Mouse (Mus musculus) liver, embryonic 14.5 days (tissue): ENCODE data around the gene Ptprt. TPM values are rescaled to one million over a fixed set of nuclear protein-coding genes. Genes with fewer than 3 reads are reported as not detected.

Experiments used
- ATAC-seq: fragments of 200-750 bp; cut with Nextera tagmentation; 2 replicates; pipeline ENCODE4 v1.8.0; 2017; ENCODE audit warnings: moderate number of reproducible peaks, mild to moderate bottlenecking, moderate library complexity; ENCODE audit not compliant: insufficient read depth
- DNase-seq, 3 experiments: peaks; one replicate each; pipeline ENCODE4 v3.0.0-alpha.2; 2012 to 2013; ENCODE audit warnings: low read depth in 3 of 3, low spot score in 3 of 3
- H3K27ac ChIP-seq: fragments of 300-500 bp; sonication (generic); 2 replicates; pipeline ENCODE4 v1.5.1; 2014; ENCODE audit warnings: moderate library complexity, mild to moderate bottlenecking, control low read depth, inconsistent platforms
- H3K27me3 ChIP-seq: fragments of 300-500 bp; sonication (generic); 2 replicates; pipeline ENCODE4 v1.6.1; 2014; ENCODE audit warnings: mild to moderate bottlenecking, low read length, moderate library complexity; ENCODE audit not compliant: control insufficient read depth, insufficient read depth
- H3K36me3 ChIP-seq: fragments of 300-500 bp; sonication (generic); replicated peaks from 2 replicates; pipeline ENCODE4 v1.6.1; 2014; ENCODE audit warnings: low read depth; ENCODE audit not compliant: control insufficient read depth, insufficient read depth
- H3K4me1 ChIP-seq, 2 experiments: fragments of 200-500 bp in 1 of 2; fragments of 300-500 bp in 1 of 2; sonication (generic) in 1 of 2; replicated peaks; 2 replicates each; pipeline ENCODE4 v1.6.1; 2012 to 2014; ENCODE audit warnings: antibody characterized with exemption in 1 of 2, inconsistent platforms in 1 of 2, low read length in 1 of 2; ENCODE audit not compliant: control insufficient read depth in 2 of 2, insufficient read depth in 2 of 2
- H3K4me2 ChIP-seq: fragments of 300-500 bp; sonication (generic); 2 replicates; pipeline ENCODE4 v1.6.1; 2014; ENCODE audit warnings: low read depth, mild to moderate bottlenecking, control low read depth, moderate library complexity
- H3K4me3 ChIP-seq, 2 experiments: fragments of 200-500 bp in 1 of 2; fragments of 300-500 bp in 1 of 2; sonication (generic) in 1 of 2; 2 replicates each; pipeline ENCODE4 v1.5.1; 2012 to 2014; ENCODE audit warnings: low read depth in 2 of 2, low read length in 2 of 2, mild to moderate bottlenecking in 2 of 2, control low read depth in 1 of 2, inconsistent platforms in 1 of 2, moderate library complexity in 1 of 2; ENCODE audit not compliant: insufficient read depth in 1 of 2
- H3K9ac ChIP-seq: fragments of 300-500 bp; sonication (generic); replicated peaks from 2 replicates; pipeline ENCODE4 v1.6.1; 2014; ENCODE audit warnings: mild to moderate bottlenecking, control low read depth, moderate library complexity
- H3K9me3 ChIP-seq: fragments of 300-500 bp; sonication (generic); 2 replicates; pipeline ENCODE4 v1.6.1; 2016; ENCODE audit warnings: low read length, mixed read lengths; ENCODE audit not compliant: control insufficient read depth
- CTCF ChIP-seq: IDR thresholded peaks from 2 replicates; pipeline ENCODE4 v1.5.1; 2016; ENCODE audit warnings: antibody characterized with exemption, low read depth, control low read depth
- EP300 ChIP-seq: IDR thresholded peaks from 2 replicates; pipeline ENCODE4 v1.6.1; 2016; ENCODE audit warnings: antibody characterized with exemption, low read depth
- WGBS: fragments of 180-500 bp; shearing (Covaris S2); extraction: QIAGEN DNeasy Blood & Tissue Kit; methylation state at CpG from one replicate; pipeline ENCODE4 v1.1.7; 2014; ENCODE audit not compliant: insufficient replicate concordance; 5-methylcytosine and 5-hydroxymethylcytosine counted together
- polyA plus RNA-seq, 2 experiments: library from polyadenylated mRNA; depleted of rRNA in 1 of 2; stranded (reverse) in 1 of 2; unstranded in 1 of 2; fragments of >200 nt; fragmentation: Nextera tagmentation in 1 of 2; extraction: Ambion mirVana in 1 of 2; gene quantifications; 2 replicates each; pipeline versions ENCODE4 v1.2.1 to v1.2.3; 2012 to 2014

Gene Ptprt
- polyA plus RNA-seq, 2 experiments = 0.07 TPM; not detected in 1

GRCm38 (mm10) chr2:161561502-161561901 lies 1099.4 kb downstream of the Ptprt start:
- no peak overlapping the region for H3K4me2 ChIP-seq

GRCm38 (mm10) chr2:161557874-161558273 lies 1103.1 kb downstream of the Ptprt start:
- Histone ChIP-seq H3K4me1 (no peaks in the 10 kb centered on the region), H3K36me3 (no peaks in the 10 kb centered on the region), H3K27me3 (no peaks in the 10 kb centered on the region), H3K9me3 (no peaks in the 10 kb centered on the region), H3K9ac (no peak overlapping the region), H3K4me3 (no peak overlapping the region), H3K4me2 (no peak overlapping the region), H3K27ac (no peak overlapping the region)
- TF ChIP-seq CTCF (no peak), EP300 (no peak)
- 53% methylated on average over 4 of the region's 4 CpGs for WGBS
- DNase-seq (no peak), ATAC-seq (no peak)

More at GRCm38 (mm10) chr2:161561502-161561901, 1099.4 kb downstream of the Ptprt start:
- TF ChIP-seq CTCF (no peak), EP300 (no peak)
- Histone ChIP-seq H3K27ac (no peak overlapping the region), H3K9me3 (no peaks in the 10 kb centered on the region), H3K36me3 (no peaks in the 10 kb centered on the region), H3K9ac (no peak overlapping the region), H3K4me3 (no peak overlapping the region), H3K27me3 (no peaks in the 10 kb centered on the region), H3K4me1 (no peaks in the 10 kb centered on the region)
- ATAC-seq = no peak
- 60% methylated on average over 2 of the region's 2 CpGs for WGBS
- DNase-seq = no peak

DNA sequence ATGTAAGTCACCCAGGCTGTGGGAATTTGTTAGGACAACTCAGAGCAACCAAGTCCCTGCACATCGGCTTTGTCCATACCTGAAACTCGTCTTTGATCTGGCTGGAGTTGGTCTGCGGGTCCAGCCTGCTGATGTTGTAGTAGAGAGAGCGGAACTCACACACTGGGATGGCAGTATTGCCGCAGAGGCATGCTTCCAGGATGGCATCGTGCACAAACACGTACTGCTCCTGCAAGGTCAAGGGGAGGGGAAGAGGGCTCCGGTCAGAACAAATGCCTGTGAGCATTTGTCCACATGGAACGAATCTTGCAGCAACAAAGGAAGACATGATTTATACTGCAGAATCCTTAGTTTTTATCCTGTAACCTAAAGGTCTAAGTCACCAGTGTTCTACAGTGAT lies 1107.3 kb downstream of the Ptprt start:
- DNase-seq = no peak
- ATAC-seq = no peak
- no peaks in the 10 kb centered on the region for H3K4me1 ChIP-seq
- no peak overlapping the region for H3K4me2 ChIP-seq
- 63% methylated on average over 9 of the region's 9 CpGs for WGBS
- no peak overlapping the region for H3K4me3 ChIP-seq
- TF ChIP-seq CTCF = no peak
- TF ChIP-seq EP300 = no peak
- no peaks in the 10 kb centered on the region for H3K27me3 ChIP-seq
- H3K27ac ChIP-seq = no peak overlapping the region
- no peak overlapping the region for H3K9ac ChIP-seq
- H3K36me3 ChIP-seq = no peaks in the 10 kb centered on the region
- no peaks in the 10 kb centered on the region for H3K9me3 ChIP-seq

GRCm38 (mm10) chr2:161552011-161552410 lies 1108.9 kb downstream of the Ptprt start:
- no peaks in the 10 kb centered on the region for H3K27me3 ChIP-seq
- TF ChIP-seq EP300 = no peak
- TF ChIP-seq CTCF = no peak
- no peak for DNase-seq
- H3K4me3 ChIP-seq = no peak overlapping the region
- H3K27ac ChIP-seq = no peak overlapping the region
- no peak for ATAC-seq
- no peaks in the 10 kb centered on the region for H3K36me3 ChIP-seq
- H3K4me2 ChIP-seq = no peak overlapping the region
- H3K9me3 ChIP-seq = no peaks in the 10 kb centered on the region
- H3K9ac ChIP-seq = no peak overlapping the region
- 48% methylated on average over 2 of the region's 2 CpGs for WGBS
- H3K4me1 ChIP-seq = no peaks in the 10 kb centered on the region

- Histone ChIP-seq H3K4me3 (no peak overlapping the region), H3K36me3 (no peaks in the 10 kb centered on the region), H3K9me3 (no peaks in the 10 kb centered on the region), H3K27me3 (no peaks in the 10 kb centered on the region), H3K9ac (no peak overlapping the region), H3K4me1 (no peaks in the 10 kb centered on the region), H3K27ac (no peak overlapping the region), H3K4me2 (no peak overlapping the region)
- WGBS = 44% methylated on average over 5 of the region's 5 CpGs
- ATAC-seq (no peak), DNase-seq (no peak)
- TF ChIP-seq EP300 (no peak), CTCF (no peak)
These were observed 1111.4 kb downstream of the Ptprt start for GRCm38 (mm10) chr2:161549577-161549976.
